Mouse (Mus musculus) liver, embryonic 14.5 days (tissue): ENCODE data around the gene Cyp4f15.

Source experiments
- CTCF ChIP-seq: IDR thresholded peaks from 2 replicates; pipeline ENCODE4 v1.5.1; 2016; ENCODE audit warnings: antibody characterized with exemption, low read depth, control low read depth
- EP300 ChIP-seq: IDR thresholded peaks from 2 replicates; pipeline ENCODE4 v1.6.1; 2016; ENCODE audit warnings: antibody characterized with exemption, low read depth

DNA sequence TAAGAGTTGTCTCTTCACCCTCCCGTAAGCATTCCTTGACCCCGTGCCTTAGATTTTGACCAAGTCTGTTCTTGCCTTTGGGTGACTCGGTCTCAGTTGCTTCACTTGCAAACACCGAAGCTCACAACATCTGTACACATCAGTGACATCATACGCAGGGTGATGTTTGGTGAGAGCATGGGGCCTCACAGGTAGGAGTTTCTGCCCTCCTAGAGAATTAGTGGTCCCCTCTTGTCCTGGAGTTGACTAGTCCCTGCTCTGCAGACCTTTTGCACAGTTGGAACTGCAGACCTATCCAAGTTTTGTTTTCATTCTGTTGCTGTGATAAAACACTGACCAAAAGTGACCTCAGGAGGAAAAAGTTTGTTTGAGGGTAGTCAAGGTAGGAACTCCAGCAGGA lies 1.3 kb downstream of the Cyp4f15 start:
- no peak for TF ChIP-seq CTCF
- no peak for TF ChIP-seq EP300
